Mouse (Mus musculus) cerebral cortex, adult 2 months (tissue): Measurements from ENCODE around the gene C1rb.

Source experiments
- WGBS: fragments of 180-500 bp; shearing (Covaris S2); methylation state at CpG from one replicate; pipeline ENCODE4 v1.1.7; 2018; 5-methylcytosine and 5-hydroxymethylcytosine counted together

C1rb gene

DNA sequence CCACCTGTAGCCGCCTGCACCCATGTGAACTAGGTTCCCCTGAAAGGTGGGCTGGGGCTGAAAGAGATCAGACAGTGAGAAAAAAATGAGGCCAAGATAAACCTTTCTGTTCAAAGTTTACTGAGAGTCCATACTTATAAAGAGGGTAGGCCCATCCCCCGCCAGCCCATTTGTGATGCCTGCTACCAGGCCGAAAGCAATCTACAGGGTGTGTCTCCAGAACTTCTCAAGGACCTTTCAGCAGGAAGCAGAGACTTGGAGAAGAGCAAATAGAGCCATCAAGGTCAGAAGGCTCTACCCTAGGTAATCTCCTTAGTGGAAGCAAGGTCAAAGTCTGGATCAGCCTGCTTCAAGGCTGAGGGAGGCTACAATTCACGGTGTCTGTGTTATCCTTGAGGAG is 31.9 kb downstream of the C1rb start:
- 93% methylated on average over 4 of the region's 4 CpGs for WGBS

DNA sequence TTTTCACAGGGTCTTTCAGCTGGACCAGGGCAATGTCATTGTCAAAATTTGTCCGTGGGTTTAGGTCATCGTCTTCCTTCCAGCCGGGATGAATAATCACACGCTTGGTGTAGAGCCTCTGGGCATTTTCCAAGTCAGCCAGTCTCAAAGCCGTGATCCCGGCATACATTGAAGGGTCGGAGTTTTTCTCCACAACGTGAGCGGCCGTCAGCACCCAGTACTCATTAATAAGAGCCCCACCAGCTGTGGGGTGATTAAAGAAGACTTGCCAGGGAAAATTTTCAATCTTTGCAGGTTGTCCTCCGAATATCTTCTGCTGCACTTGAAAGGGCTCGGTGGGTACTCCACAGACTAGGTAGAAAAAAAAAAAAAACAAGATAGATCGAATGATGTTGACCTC is 55.5 kb downstream of the C1rb start:
- 88% methylated on average over 13 of the region's 13 CpGs for WGBS

- 53% methylated on average over 1 of the region's 1 CpGs for WGBS
Measured at GRCm38 (mm10) chr6:124626184-124626583, 56.1 kb downstream of the C1rb start.

GRCm38 (mm10) chr6:124630763-124631162 is 60.7 kb downstream of the C1rb start:
- 90% methylated on average over 4 of the region's 4 CpGs for WGBS
